ENCODE assay signal across 8 mouse cellular contexts in genomic region chr9:36833043-36833881, GRCm38 (mm10). TPM values are rescaled to one million over a fixed set of nuclear protein-coding genes. Genes with fewer than 3 reads are reported as not detected.
DNase-seq lines count a peak whose midpoint lies in the region; ATAC-seq and TF ChIP-seq lines count a peak whose summit lies in the region.

No protein-coding gene starts in this region.

- H3K9ac ChIP-seq in lung, postnatal 0 days (replicated peaks; ENCODE audit: low read depth), result no peak overlapping the region
- peak overlapping the region; percentile 41 for H3K9ac ChIP-seq in heart, embryonic 16.5 days (ENCODE audit: low read length)
- H3K9ac ChIP-seq in neural tube, embryonic 14.5 days (replicated peaks; ENCODE audit: low read depth, low read length), result peak overlapping the region; percentile 72

- H3K4me3 ChIP-seq in lung, postnatal 0 days (ENCODE audit: low read depth, low read length), result peak overlapping the region; percentile 30; the same call in 1 of the 2 replicates
- peak overlapping the region; percentile 46 for H3K4me3 ChIP-seq in heart, embryonic 16.5 days (ENCODE audit: low read length)
- H3K4me3 ChIP-seq in neural tube, embryonic 14.5 days (ENCODE audit: low read depth, low read length), result peak overlapping the region; percentile 63

- no peaks in the 10 kb centered on the region for H3K9me3 ChIP-seq in lung, postnatal 0 days (ENCODE audit: low read length)
- no peaks in the 10 kb centered on the region for H3K9me3 ChIP-seq in heart, embryonic 16.5 days (replicated peaks; ENCODE audit: control insufficient read depth, low read length)
- no peaks in the 10 kb centered on the region for H3K9me3 ChIP-seq in neural tube, embryonic 14.5 days (ENCODE audit: control insufficient read depth, low read length)

- H3K4me1 ChIP-seq in lung, postnatal 0 days (ENCODE audit: insufficient read depth, low read depth, low read length), result no peaks in the 10 kb centered on the region
- peaks cover 4% of the 10 kb centered on the region for H3K4me1 ChIP-seq in heart, embryonic 16.5 days (ENCODE audit: control insufficient read depth, insufficient read depth, low read length)
- H3K4me1 ChIP-seq in neural tube, embryonic 14.5 days (ENCODE audit: control insufficient read depth, insufficient read depth, low read length), result peaks cover 18% of the 10 kb centered on the region; the same call in 1 of the 2 replicates

- TF ChIP-seq EP300 in lung, postnatal 0 days (IDR thresholded peaks at IDR 0.05), result no peak

- DNase-seq in lung, postnatal 0 days (ENCODE audit: low spot score), result no peak
- DNase-seq in lung, postnatal 4 days, result no peak
- DNase-seq in embryo, embryonic 10.5 days (ENCODE audit: low spot score), result peak; percentile 66
- DNase-seq in left cerebral cortex, postnatal 36 days (ENCODE audit: low spot score in 2 of 2), result peak; percentile 59 to 68
- no peak for DNase-seq in c-Kit-positive CD71-positive TER-119-positive erythroid progenitor cells, embryonic 14.5 days (ENCODE audit: low spot score)

- H3K27ac ChIP-seq in lung, postnatal 0 days (ENCODE audit: low read length), result no peak overlapping the region
- H3K27ac ChIP-seq in heart, embryonic 16.5 days (ENCODE audit: low read length), result no peak overlapping the region
- peak overlapping the region; percentile 96 for H3K27ac ChIP-seq in neural tube, embryonic 14.5 days (ENCODE audit: low read depth, low read length)

- H3K4me2 ChIP-seq in lung, postnatal 0 days (replicated peaks; ENCODE audit: low read depth, low read length), result peak overlapping the region; percentile 73
- H3K4me2 ChIP-seq in heart, embryonic 16.5 days (ENCODE audit: low read depth, low read length), result peak overlapping the region; percentile 79
- H3K4me2 ChIP-seq in neural tube, embryonic 14.5 days (ENCODE audit: low read depth, low read length), result peak overlapping the region; percentile 69

- intact Hi-C loops in left cerebral cortex, postnatal 36 days (cut with DNase I), result loop anchor here (5.0 kb wide), 1 partner anchor 36 kb away; the partner anchor contains the start of gene Ei24

- 6% methylated on average over 29 of the region's 31 CpGs for WGBS in lung, postnatal 0 days
- 3% methylated on average over 31 of the region's 31 CpGs for WGBS in heart, embryonic 16.5 days
- WGBS in neural tube, embryonic 14.5 days, result 1% methylated on average over 31 of the region's 31 CpGs

- H3K27me3 ChIP-seq in lung, postnatal 0 days (replicated peaks; ENCODE audit: insufficient read depth, low read length), result 0 out of 2 replicates have a peak, but pooled peaks cover 5% of the 10 kb centered on the region
- peaks cover 10% of the 10 kb centered on the region for H3K27me3 ChIP-seq in heart, embryonic 16.5 days (ENCODE audit: control insufficient read depth, insufficient read depth, low read length)
- H3K27me3 ChIP-seq in neural tube, embryonic 14.5 days (ENCODE audit: control insufficient read depth, insufficient read depth, low read length), result peaks cover 3% of the 10 kb centered on the region; the same call in 1 of the 2 replicates

- TF ChIP-seq CTCF in lung, postnatal 0 days (IDR thresholded peaks at IDR 0.05), result no peak

- no peaks in the 10 kb centered on the region for H3K36me3 ChIP-seq in lung, postnatal 0 days (ENCODE audit: insufficient read depth, low read length)
- H3K36me3 ChIP-seq in heart, embryonic 16.5 days (ENCODE audit: control insufficient read depth, insufficient read depth), result no peaks in the 10 kb centered on the region
- no peaks in the 10 kb centered on the region for H3K36me3 ChIP-seq in neural tube, embryonic 14.5 days (ENCODE audit: control insufficient read depth, insufficient read depth, low read length)

- ATAC-seq in lung, postnatal 0 days, result peak; percentile 14; the same call in 1 of the 2 replicates
- ATAC-seq in heart, embryonic 16.5 days (replicated peaks; ENCODE audit: extremely low read depth, insufficient read depth, low FRiP score), result 0 out of 2 replicates have a peak, but pooled peaks have one; percentile 21
- peak; percentile 84 for ATAC-seq in neural tube, embryonic 14.5 days (ENCODE audit: low read depth)
- no peak for ATAC-seq in activated CD4-positive, CD25-positive, alpha-beta regulatory T cell, adult 4 months

RNA-seq across cellular contexts. Expression of gene Fez1, which starts 11.6 kb away (rescaled TPM):
- 2.5 and 3.5 TPM in 2 replicates for polyA plus RNA-seq in lung, postnatal 0 days (2015; fragmentation: Nextera tagmentation; extraction: Ambion mirVana)
- 2.1 and 2.5 TPM in 2 replicates for polyA plus RNA-seq in heart, embryonic 16.5 days (2015; fragmentation: Nextera tagmentation; extraction: Ambion mirVana)
- 100 to 1,000 TPM; 265 to 298 TPM for total RNA-seq in left cerebral cortex, postnatal 36 days (2021)
- polyA plus RNA-seq in neural tube, embryonic 14.5 days (2014; fragmentation: Nextera tagmentation; extraction: Ambion mirVana), result 664 and 692 TPM in 2 replicates
- polyA plus RNA-seq in activated CD4-positive, CD25-positive, alpha-beta regulatory T cell, adult 4 months (2017; shearing (Covaris generic)), result not detected

RNA-seq across cellular contexts. Expression of gene Ei24, which starts 36.1 kb away (rescaled TPM):
- 78.8 and 81.5 TPM in 2 replicates for polyA plus RNA-seq in lung, postnatal 0 days (2015; fragmentation: Nextera tagmentation; extraction: Ambion mirVana)
- polyA plus RNA-seq in heart, embryonic 16.5 days (2015; fragmentation: Nextera tagmentation; extraction: Ambion mirVana), result 75.7 and 79.4 TPM in 2 replicates
- 100 to 1,000 TPM; 116 to 120 TPM for total RNA-seq in left cerebral cortex, postnatal 36 days (2021)
- polyA plus RNA-seq in neural tube, embryonic 14.5 days (2014; fragmentation: Nextera tagmentation; extraction: Ambion mirVana), result 50.2 and 72.6 TPM in 2 replicates
- 10 to 100 TPM; 12.0 to 15.3 TPM for polyA plus RNA-seq in activated CD4-positive, CD25-positive, alpha-beta regulatory T cell, adult 4 months (2017; shearing (Covaris generic))

Comparison
In these comparisons a context has a peak if more than half of its experiments do, and no peak if none do; other contexts are left out.
1. DNase-seq: peak in embryo, embryonic 10.5 days (single experiment) and left cerebral cortex, postnatal 36 days (2 of 2); none in lung, postnatal 0 days (single experiment), lung, postnatal 4 days (0 of 2) and c-Kit-positive CD71-positive TER-119-positive erythroid progenitor cells, embryonic 14.5 days (single experiment).
2. RNA of gene Fez1, which starts 11.6 kb away (polyA plus RNA-seq): 664 to 692 TPM in neural tube, embryonic 14.5 days; 2.5 to 3.5 TPM in lung, postnatal 0 days, 2.1 to 2.5 TPM in heart, embryonic 16.5 days and not detected in activated CD4-positive, CD25-positive, alpha-beta regulatory T cell, adult 4 months; every median in the first group is over 100 times any median in the second.
3. Peak in every context shown above with its lines, with median percentiles within 50 percentile points of each other: H3K4me2 ChIP-seq and H3K4me3 ChIP-seq.